Mouse (Mus musculus) stomach, embryonic 16.5 days (tissue): ENCODE results near the gene Serp2. TPM values are rescaled to one million over a fixed set of nuclear protein-coding genes. Genes with fewer than 3 reads are reported as not detected.

Experiments
- ATAC-seq: fragments of 200-750 bp; cut with Nextera tagmentation; 2 replicates; pipeline ENCODE4 v1.8.0; 2017; ENCODE audit warnings: moderate number of reproducible peaks, moderate TSS enrichment; ENCODE audit not compliant: insufficient read depth, low FRiP score
- H3K27ac ChIP-seq: fragments of 300-500 bp; sonication (generic); 2 replicates; pipeline ENCODE4 v1.5.1; 2014; ENCODE audit warnings: low read length
- H3K27me3 ChIP-seq: fragments of 300-500 bp; sonication (generic); 2 replicates; pipeline ENCODE4 v1.6.1; 2014; ENCODE audit warnings: low read length, control low read depth, mixed read lengths; ENCODE audit not compliant: control insufficient read depth, insufficient read depth
- H3K36me3 ChIP-seq: fragments of 300-500 bp; sonication (generic); 2 replicates; pipeline ENCODE4 v1.6.1; 2014; ENCODE audit warnings: low read length; ENCODE audit not compliant: control insufficient read depth, insufficient read depth
- H3K4me1 ChIP-seq: fragments of 300-500 bp; sonication (generic); 2 replicates; pipeline ENCODE4 v1.6.1; 2014; ENCODE audit warnings: low read length, control low read depth, mixed read lengths; ENCODE audit not compliant: control insufficient read depth, insufficient read depth
- H3K4me2 ChIP-seq: fragments of 300-500 bp; sonication (generic); 2 replicates; pipeline ENCODE4 v1.6.1; 2014; ENCODE audit warnings: low read depth, low read length, mixed read lengths
- H3K4me3 ChIP-seq: fragments of 300-500 bp; sonication (generic); replicated peaks from 2 replicates; pipeline ENCODE4 v1.5.1; 2014; ENCODE audit warnings: mild to moderate bottlenecking, low read length
- H3K9ac ChIP-seq: fragments of 300-500 bp; sonication (generic); 2 replicates; pipeline ENCODE4 v1.6.1; 2014; ENCODE audit warnings: low read length
- H3K9me3 ChIP-seq: fragments of 300-500 bp; sonication (generic); replicated peaks from 2 replicates; pipeline ENCODE4 v1.6.1; 2016; ENCODE audit warnings: low read length, control low read depth; ENCODE audit not compliant: control insufficient read depth
- WGBS: fragments of 180-500 bp; shearing (Covaris S2); extraction: QIAGEN DNeasy Blood & Tissue Kit; methylation state at CpG from one replicate; pipeline ENCODE4 v1.1.7; 2014; 5-methylcytosine and 5-hydroxymethylcytosine counted together
- polyA plus RNA-seq: library from polyadenylated mRNA; unstranded; fragments of >200 nt; fragmentation: Nextera tagmentation; extraction: Ambion mirVana; gene quantifications from 2 replicates; pipeline ENCODE4 v1.2.1, GENCODE M21; 2015

Serp2 gene
- polyA plus RNA-seq, 1 experiment from 2014 or later = 8.8 TPM

- H3K4me2 ChIP-seq = no peak overlapping the region
- H3K9me3 ChIP-seq = no peaks in the 10 kb centered on the region
- ATAC-seq = no peak
- no peak overlapping the region for H3K4me3 ChIP-seq
- H3K4me1 ChIP-seq = peaks cover 18% of the 10 kb centered on the region
- H3K9ac ChIP-seq = 0 out of 2 replicates have a peak overlapping the region, but pooled peaks have one; percentile 5
- H3K27ac ChIP-seq = peak overlapping the region; percentile 63; the same call in 1 of the 2 replicates
- no peaks in the 10 kb centered on the region for H3K36me3 ChIP-seq
- 66% methylated on average over 1 of the region's 1 CpGs for whole genome bisulfite sequencing
- no peaks in the 10 kb centered on the region for H3K27me3 ChIP-seq
These were observed 21.6 kb downstream of the Serp2 start for GRCm38 (mm10) chr14:76535096-76535495.

- no peak overlapping the region; the same call in 1 of the 2 replicates for H3K4me3 ChIP-seq
- peak overlapping the region; percentile 37 for H3K4me2 ChIP-seq
- WGBS = 16% methylated on average over 10 of the region's 10 CpGs
- peak; percentile 48; the same call in 1 of the 2 replicates for ATAC-seq
- H3K9me3 ChIP-seq = no peaks in the 10 kb centered on the region
- H3K27me3 ChIP-seq = no peaks in the 10 kb centered on the region
- H3K4me1 ChIP-seq = peaks cover 25% of the 10 kb centered on the region
- H3K27ac ChIP-seq = peak overlapping the region; percentile 62
- peak overlapping the region; percentile 24; the same call in 1 of the 2 replicates for H3K9ac ChIP-seq
- H3K36me3 ChIP-seq = no peaks in the 10 kb centered on the region
These were observed 23.4 kb downstream of the Serp2 start for GRCm38 (mm10) chr14:76533170-76533815.

GRCm38 (mm10) chr14:76532257-76533169 lies 24.2 kb downstream of the Serp2 start:
- H3K27ac ChIP-seq = peak overlapping the region; percentile 62; the same call in 1 of the 2 replicates
- WGBS = 31% methylated on average over 20 of the region's 20 CpGs
- ATAC-seq = peak; percentile 69
- no peaks in the 10 kb centered on the region for H3K36me3 ChIP-seq
- H3K27me3 ChIP-seq = no peaks in the 10 kb centered on the region
- H3K9me3 ChIP-seq = no peaks in the 10 kb centered on the region
- peak overlapping the region; percentile 24 for H3K9ac ChIP-seq
- peaks cover 30% of the 10 kb centered on the region for H3K4me1 ChIP-seq
- H3K4me2 ChIP-seq = peak overlapping the region; percentile 37
- H3K4me3 ChIP-seq = no peak overlapping the region; the same call in 1 of the 2 replicates

GRCm38 (mm10) chr14:76531027-76531660 lies 25.5 kb downstream of the Serp2 start:
- no peak overlapping the region for H3K4me2 ChIP-seq
- peaks cover 28% of the 10 kb centered on the region for H3K4me1 ChIP-seq
- H3K36me3 ChIP-seq = no peaks in the 10 kb centered on the region
- no peaks in the 10 kb centered on the region for H3K9me3 ChIP-seq
- no peak overlapping the region for H3K27ac ChIP-seq
- H3K9ac ChIP-seq = no peak overlapping the region
- H3K4me3 ChIP-seq = no peak overlapping the region
- 91% methylated on average over 7 of the region's 7 CpGs for WGBS
- no peaks in the 10 kb centered on the region for H3K27me3 ChIP-seq
- ATAC-seq = no peak

- Histone ChIP-seq H3K27me3 (no peaks in the 10 kb centered on the region), H3K9me3 (no peaks in the 10 kb centered on the region), H3K4me1 (peaks cover 27% of the 10 kb centered on the region), H3K27ac (no peak overlapping the region), H3K36me3 (no peaks in the 10 kb centered on the region), H3K9ac (no peak overlapping the region), H3K4me2 (no peak overlapping the region), H3K4me3 (no peak overlapping the region)
- 28% methylated on average over 5 of the region's 5 CpGs for WGBS
- no peak for ATAC-seq
These were observed 28.0 kb downstream of the Serp2 start for GRCm38 (mm10) chr14:76528641-76529040.

GRCm38 (mm10) chr14:76527758-76528313 lies 28.9 kb downstream of the Serp2 start:
- H3K4me2 ChIP-seq = no peak overlapping the region
- ATAC-seq = no peak
- no peak overlapping the region for H3K27ac ChIP-seq
- no peaks in the 10 kb centered on the region for H3K9me3 ChIP-seq
- H3K9ac ChIP-seq = no peak overlapping the region
- no peaks in the 10 kb centered on the region for H3K27me3 ChIP-seq
- 47% methylated on average over 9 of the region's 9 CpGs for WGBS
- no peak overlapping the region for H3K4me3 ChIP-seq
- no peaks in the 10 kb centered on the region for H3K36me3 ChIP-seq
- H3K4me1 ChIP-seq = peaks cover 19% of the 10 kb centered on the region

GRCm38 (mm10) chr14:76527030-76527719 lies 29.5 kb downstream of the Serp2 start:
- 85% methylated on average over 20 of the region's 20 CpGs for WGBS

GRCm38 (mm10) chr14:76526467-76526866 lies 30.2 kb downstream of the Serp2 start:
- no peak overlapping the region for H3K9ac ChIP-seq
- no peaks in the 10 kb centered on the region for H3K9me3 ChIP-seq
- H3K36me3 ChIP-seq = no peaks in the 10 kb centered on the region
- no peak for ATAC-seq
- H3K4me2 ChIP-seq = no peak overlapping the region
- H3K4me1 ChIP-seq = peaks cover 15% of the 10 kb centered on the region
- H3K4me3 ChIP-seq = no peak overlapping the region
- WGBS = 61% methylated on average over 6 of the region's 6 CpGs
- H3K27me3 ChIP-seq = no peaks in the 10 kb centered on the region
- H3K27ac ChIP-seq = no peak overlapping the region; the same call in 1 of the 2 replicates

More at GRCm38 (mm10) chr14:76527030-76527719, 29.5 kb downstream of the Serp2 start:
- ATAC-seq = no peak
- peaks cover 15% of the 10 kb centered on the region for H3K4me1 ChIP-seq
- H3K4me3 ChIP-seq = no peak overlapping the region
- H3K9me3 ChIP-seq = no peaks in the 10 kb centered on the region
- H3K27ac ChIP-seq = no peak overlapping the region; the same call in 1 of the 2 replicates
- H3K4me2 ChIP-seq = no peak overlapping the region
- no peak overlapping the region for H3K9ac ChIP-seq
- H3K36me3 ChIP-seq = no peaks in the 10 kb centered on the region
- no peaks in the 10 kb centered on the region for H3K27me3 ChIP-seq
